Mouse (Mus musculus) hindbrain, embryonic 10.5 days (tissue): ENCODE data around the gene H3f3b. TPM values are rescaled to one million over a fixed set of nuclear protein-coding genes. Genes with fewer than 3 reads are reported as not detected.

Source experiments
- DNase-seq: peaks from one replicate; pipeline ENCODE4 v3.0.0-alpha.2; 2017; ENCODE audit warnings: low spot score
- H3K27ac ChIP-seq: fragments of 300-500 bp; sonication (generic); 2 replicates; pipeline ENCODE4 v1.5.1; 2016; ENCODE audit warnings: mild to moderate bottlenecking, moderate library complexity
- H3K27me3 ChIP-seq: fragments of 300-500 bp; sonication (generic); 2 replicates; pipeline ENCODE4 v1.6.1; 2016; ENCODE audit warnings: mild to moderate bottlenecking; ENCODE audit not compliant: poor library complexity, insufficient read depth, severe bottlenecking
- H3K36me3 ChIP-seq: fragments of 300-500 bp; sonication (generic); 2 replicates; pipeline ENCODE4 v1.6.1; 2016; ENCODE audit warnings: mild to moderate bottlenecking, moderate library complexity
- H3K4me1 ChIP-seq: fragments of 300-500 bp; sonication (generic); replicated peaks from 2 replicates; pipeline ENCODE4 v1.6.1; 2016; ENCODE audit warnings: mild to moderate bottlenecking
- H3K4me3 ChIP-seq: fragments of 300-500 bp; sonication (generic); 2 replicates; pipeline ENCODE4 v1.5.1; 2016; ENCODE audit warnings: mild to moderate bottlenecking, moderate library complexity
- H3K9me3 ChIP-seq: fragments of 300-500 bp; sonication (generic); 2 replicates; pipeline ENCODE4 v1.6.1; 2016; ENCODE audit warnings: mild to moderate bottlenecking, moderate library complexity
- WGBS: fragments of 180-500 bp; shearing (Covaris S2); methylation state at CpG from one replicate; pipeline ENCODE4 v1.1.7; 2016; 5-methylcytosine and 5-hydroxymethylcytosine counted together
- polyA plus RNA-seq: library from polyadenylated mRNA; unstranded; fragments of >200 nt; fragmentation: Nextera tagmentation; extraction: Ambion mirVana; gene quantifications from 2 replicates; pipeline ENCODE4 v1.2.1, GENCODE M21; 2016

The H3f3b gene
- polyA plus RNA-seq, 1 experiment from 2014 or later = 1,834 TPM

DNA sequence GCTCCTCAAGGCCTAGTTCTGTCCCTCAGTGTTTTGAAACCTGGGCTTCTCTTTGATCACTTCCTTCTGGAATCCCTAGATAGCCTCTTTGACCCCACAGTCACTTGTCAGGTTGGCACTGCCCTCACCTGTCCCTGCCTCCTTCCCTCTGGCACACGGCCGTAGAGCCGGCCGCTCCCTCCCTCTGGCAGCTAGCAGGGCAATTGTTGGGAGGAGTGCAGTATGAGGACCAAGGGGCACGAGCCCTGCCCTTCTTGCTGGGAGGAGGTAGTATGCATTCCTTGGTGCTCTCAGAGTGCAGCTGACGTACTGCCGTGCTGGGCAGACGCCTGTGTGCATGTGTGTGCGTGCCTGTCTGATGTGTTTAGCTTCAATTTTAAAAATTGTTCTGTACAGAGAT, 32.8 kb upstream of the H3f3b start:
- peaks cover 79% of the 10 kb centered on the region for H3K36me3 ChIP-seq
- H3K27ac ChIP-seq = no peak overlapping the region
- H3K4me1 ChIP-seq = peaks cover 15% of the 10 kb centered on the region
- H3K4me3 ChIP-seq = no peak overlapping the region
- H3K9me3 ChIP-seq = no peaks in the 10 kb centered on the region
- no peak for DNase-seq
- WGBS = 93% methylated on average over 9 of the region's 9 CpGs
- no peaks in the 10 kb centered on the region for H3K27me3 ChIP-seq

GRCm38 (mm10) chr11:116059691-116060025, 31.9 kb upstream of the H3f3b start:
- Histone ChIP-seq H3K9me3 (no peaks in the 10 kb centered on the region), H3K4me1 (peaks cover 15% of the 10 kb centered on the region), H3K4me3 (no peak overlapping the region), H3K27ac (no peak overlapping the region), H3K36me3 (peaks cover 88% of the 10 kb centered on the region), H3K27me3 (no peaks in the 10 kb centered on the region)
- no peak for DNase-seq
- WGBS = 96% methylated on average over 11 of the region's 11 CpGs

GRCm38 (mm10) chr11:116058868-116059690, 31.3 kb upstream of the H3f3b start:
- 95% methylated on average over 17 of the region's 17 CpGs for whole genome bisulfite sequencing
- Histone ChIP-seq H3K4me1 (peaks cover 15% of the 10 kb centered on the region), H3K9me3 (no peaks in the 10 kb centered on the region), H3K27ac (0 out of 2 replicates have a peak overlapping the region, but pooled peaks have one; percentile 14), H3K27me3 (no peaks in the 10 kb centered on the region), H3K36me3 (peaks cover 94% of the 10 kb centered on the region), H3K4me3 (no peak overlapping the region)
- DNase-seq = no peak

- Histone ChIP-seq H3K4me3 (no peak overlapping the region), H3K27ac (no peak overlapping the region), H3K36me3 (peaks cover 100% of the 10 kb centered on the region), H3K4me1 (peaks cover 8% of the 10 kb centered on the region), H3K9me3 (no peaks in the 10 kb centered on the region), H3K27me3 (no peaks in the 10 kb centered on the region)
- no peak for DNase-seq
- WGBS = 88% methylated on average over 12 of the region's 12 CpGs
Observed at GRCm38 (mm10) chr11:116058022-116058614, 30.4 kb upstream of the H3f3b start.

DNA sequence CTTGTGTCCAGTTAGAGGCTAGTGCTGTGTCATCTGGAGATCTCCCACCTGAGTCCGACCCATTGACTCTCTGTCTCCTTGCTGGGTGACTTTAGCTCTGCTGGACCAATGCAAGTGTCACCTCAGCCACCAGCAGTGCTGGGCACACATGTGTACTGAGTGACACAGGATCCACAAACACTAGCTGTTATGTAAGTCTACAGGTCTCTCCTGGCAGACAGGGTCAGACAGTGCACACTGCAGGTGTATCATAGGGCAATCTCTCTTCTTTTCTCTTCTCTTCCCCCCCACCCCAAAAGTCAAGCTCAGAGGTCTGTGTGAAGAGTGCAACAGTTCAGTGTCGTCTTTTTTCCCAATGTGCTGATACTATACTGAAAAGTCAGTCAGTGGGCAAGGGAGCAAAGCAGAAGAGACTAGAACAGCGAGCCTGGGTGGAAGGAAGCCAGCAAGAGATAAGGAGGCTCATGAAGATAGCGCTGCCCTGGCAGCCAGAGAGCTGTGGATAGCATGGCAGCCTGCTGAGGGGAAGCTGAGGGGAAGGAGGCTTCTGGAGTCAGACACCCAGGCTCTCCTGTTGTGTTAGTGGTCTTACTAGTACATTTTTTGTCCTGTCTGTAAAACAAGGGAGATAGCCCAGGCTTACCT, 29.6 kb upstream of the H3f3b start:
- Histone ChIP-seq H3K4me1 (peaks cover 3% of the 10 kb centered on the region), H3K9me3 (no peaks in the 10 kb centered on the region), H3K4me3 (no peak overlapping the region), H3K36me3 (peaks cover 100% of the 10 kb centered on the region), H3K27me3 (no peaks in the 10 kb centered on the region), H3K27ac (no peak overlapping the region)
- 87% methylated on average over 4 of the region's 4 CpGs for WGBS
- DNase-seq = no peak

DNA sequence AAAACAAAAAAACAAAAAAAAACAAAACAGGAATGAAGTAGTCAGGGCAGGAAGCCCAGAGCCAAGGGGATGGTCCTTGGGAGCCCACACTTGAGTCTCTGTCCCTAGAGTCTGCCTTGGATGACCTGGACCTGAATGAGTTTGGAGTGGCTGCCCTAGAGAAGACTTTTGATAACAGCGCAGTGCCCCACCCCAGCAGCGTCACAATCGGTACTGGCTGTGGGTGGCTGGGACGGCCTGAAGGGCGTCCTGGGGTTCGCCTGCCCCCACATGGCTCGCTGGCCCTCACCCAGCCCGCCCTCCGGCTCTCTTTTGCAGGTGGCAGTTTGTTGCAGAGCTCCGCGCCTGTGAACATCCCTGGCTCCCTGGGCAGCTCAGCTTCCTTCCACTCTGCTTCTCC, 28.1 kb upstream of the H3f3b start:
- Histone ChIP-seq H3K36me3 (peaks cover 100% of the 10 kb centered on the region), H3K9me3 (no peaks in the 10 kb centered on the region), H3K27me3 (no peaks in the 10 kb centered on the region), H3K4me1 (no peaks in the 10 kb centered on the region), H3K4me3 (no peak overlapping the region), H3K27ac (no peak overlapping the region)
- 94% methylated on average over 11 of the region's 11 CpGs for WGBS
- DNase-seq = no peak

DNA sequence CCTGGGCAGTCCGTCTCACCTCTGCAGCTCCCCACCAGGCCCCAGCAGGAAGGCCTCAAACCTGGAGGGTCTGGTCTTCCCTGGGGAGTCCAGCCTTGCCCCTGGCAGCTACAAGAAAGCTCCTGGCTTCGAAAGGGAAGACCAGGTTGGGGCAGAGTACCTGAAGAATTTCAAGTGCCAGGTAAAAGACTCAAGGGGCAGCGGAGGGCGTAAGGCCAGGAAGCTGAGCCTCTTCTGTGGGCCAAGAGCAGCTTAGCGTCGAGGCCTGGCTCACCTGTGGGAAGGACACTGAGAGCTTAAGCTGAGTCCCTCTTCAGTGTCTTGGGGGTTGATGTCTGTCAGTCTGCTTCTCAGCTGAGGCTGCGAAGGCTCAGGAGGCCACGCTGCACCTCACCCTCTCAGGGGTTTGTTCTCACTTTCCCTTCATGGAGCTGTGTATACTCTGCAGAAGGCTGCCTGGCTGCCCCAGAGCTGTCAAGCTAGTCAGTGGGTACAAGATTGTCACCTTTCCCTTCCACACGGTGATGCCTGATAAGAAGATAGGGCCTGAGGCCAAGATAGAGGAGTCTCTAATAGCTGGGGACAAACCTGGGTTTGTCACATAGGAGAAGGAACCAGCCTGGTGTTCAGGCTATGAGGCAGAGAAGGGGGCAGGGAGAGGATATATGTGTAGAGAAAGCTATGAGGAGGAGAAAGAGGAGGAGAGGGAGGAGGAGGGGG, 25.9 kb upstream of the H3f3b start:
- Histone ChIP-seq H3K27ac (no peak overlapping the region), H3K9me3 (no peaks in the 10 kb centered on the region; the same call in 1 of the 2 replicates), H3K4me1 (no peaks in the 10 kb centered on the region), H3K4me3 (no peak overlapping the region), H3K36me3 (peaks cover 100% of the 10 kb centered on the region), H3K27me3 (no peaks in the 10 kb centered on the region)
- DNase-seq = no peak
- 96% methylated on average over 9 of the region's 9 CpGs for WGBS

DNA sequence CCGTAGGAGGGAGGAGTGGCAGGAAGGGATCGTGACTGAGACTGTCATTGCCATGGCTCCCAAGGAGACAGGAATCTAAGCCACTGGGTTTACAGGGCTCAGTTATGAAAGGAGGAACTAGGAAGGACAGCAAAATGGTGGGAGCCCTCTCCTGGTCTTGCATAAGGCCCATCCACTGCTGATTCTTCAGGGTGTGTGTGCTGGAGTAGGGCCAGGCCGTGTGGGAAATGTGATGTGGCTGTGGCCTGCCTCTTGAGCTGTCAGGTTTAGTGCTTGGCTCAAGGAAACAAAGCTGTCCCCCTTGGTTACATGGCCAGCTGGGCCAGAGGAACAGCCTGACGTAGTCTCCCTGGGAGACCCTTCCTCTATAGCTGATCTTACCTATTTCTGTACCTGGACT, 22.4 kb upstream of the H3f3b start:
- Histone ChIP-seq H3K9me3 (no peaks in the 10 kb centered on the region; the same call in 1 of the 2 replicates), H3K36me3 (peaks cover 100% of the 10 kb centered on the region), H3K4me1 (no peaks in the 10 kb centered on the region), H3K27ac (no peak overlapping the region), H3K4me3 (no peak overlapping the region), H3K27me3 (no peaks in the 10 kb centered on the region)
- no peak for DNase-seq
- WGBS = 91% methylated on average over 4 of the region's 4 CpGs

- H3K4me3 ChIP-seq = no peak overlapping the region
- 91% methylated on average over 2 of the region's 2 CpGs for WGBS
- no peaks in the 10 kb centered on the region; the same call in 1 of the 2 replicates for H3K9me3 ChIP-seq
- no peak overlapping the region for H3K27ac ChIP-seq
- H3K36me3 ChIP-seq = peaks cover 100% of the 10 kb centered on the region
- H3K27me3 ChIP-seq = no peaks in the 10 kb centered on the region
- no peaks in the 10 kb centered on the region for H3K4me1 ChIP-seq
- DNase-seq = no peak
Observed at GRCm38 (mm10) chr11:116049610-116050009, 21.8 kb upstream of the H3f3b start.

DNA sequence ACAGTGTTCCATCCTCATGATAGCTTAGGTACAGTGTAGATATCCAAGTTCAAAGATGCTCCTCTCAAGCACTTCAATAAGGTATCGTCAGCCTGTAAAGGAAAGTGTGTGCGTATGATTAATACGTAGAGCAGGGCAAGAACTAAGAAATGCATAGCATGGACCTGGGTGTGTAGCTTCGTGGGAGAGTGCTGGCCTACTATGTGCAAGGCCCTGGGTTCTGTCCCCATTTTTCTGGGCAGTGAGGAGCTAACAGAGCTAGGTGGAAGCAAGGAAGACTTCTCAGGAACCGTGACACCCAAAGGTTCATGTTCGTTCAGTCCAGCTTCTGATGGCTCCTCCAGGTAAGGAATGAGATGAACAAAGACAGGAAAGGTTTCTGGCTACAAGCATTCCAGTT, 17.4 kb upstream of the H3f3b start:
- no peaks in the 10 kb centered on the region for H3K27me3 ChIP-seq
- DNase-seq = no peak
- WGBS = 96% methylated on average over 6 of the region's 6 CpGs
- H3K4me1 ChIP-seq = no peaks in the 10 kb centered on the region
- peaks cover 99% of the 10 kb centered on the region for H3K36me3 ChIP-seq
- no peak overlapping the region for H3K27ac ChIP-seq
- peaks cover 2% of the 10 kb centered on the region; the same call in 1 of the 2 replicates for H3K9me3 ChIP-seq
- no peak overlapping the region for H3K4me3 ChIP-seq

GRCm38 (mm10) chr11:116043286-116043685, 15.5 kb upstream of the H3f3b start:
- 0 out of 2 replicates have a peak, but pooled peaks cover 2% of the 10 kb centered on the region for H3K9me3 ChIP-seq
- no peak for DNase-seq
- H3K4me3 ChIP-seq = no peak overlapping the region
- no peak overlapping the region for H3K27ac ChIP-seq
- H3K36me3 ChIP-seq = peaks cover 99% of the 10 kb centered on the region
- H3K4me1 ChIP-seq = no peaks in the 10 kb centered on the region
- WGBS = 100% methylated on average over 1 of the region's 1 CpGs
- no peaks in the 10 kb centered on the region for H3K27me3 ChIP-seq

GRCm38 (mm10) chr11:116042372-116043138, 14.8 kb upstream of the H3f3b start:
- H3K4me1 ChIP-seq = no peaks in the 10 kb centered on the region
- 0 out of 2 replicates have a peak, but pooled peaks cover 2% of the 10 kb centered on the region for H3K9me3 ChIP-seq
- H3K36me3 ChIP-seq = peaks cover 98% of the 10 kb centered on the region
- no peaks in the 10 kb centered on the region for H3K27me3 ChIP-seq
- H3K4me3 ChIP-seq = no peak overlapping the region
- DNase-seq = no peak
- no peak overlapping the region for H3K27ac ChIP-seq
- 92% methylated on average over 5 of the region's 5 CpGs for WGBS
